Mouse (Mus musculus): ENCODE results near the gene Ror1.

GRCm38 (mm10) chr4:100047066-100047465, 48.5 kb upstream of the Ror1 start:
- no peak for TF ChIP-seq CTCF (IDR thresholded peaks at IDR 0.05; ENCODE audit: low read depth, low read length)
- no peak for TF ChIP-seq POLR2A (IDR thresholded peaks at IDR 0.05; ENCODE audit: insufficient read depth, low read length)
